Mouse (Mus musculus) cortical plate, adult 2 months (tissue): ENCODE measurements at regions not wholly inside any gene's neighbourhood (a gene's known extent, or its start where the extent isn't known, plus 50 kb on each side); places are given as distances from the start of the nearest gene placed in this dataset.

Experiments
- H3K27ac ChIP-seq: fragments of 200-500 bp; 2 replicates; pipeline ENCODE4 v1.5.1; 2012; ENCODE audit warnings: low read length, control low read depth, inconsistent platforms; ENCODE audit not compliant: insufficient read depth
- H3K4me1 ChIP-seq: fragments of 200-500 bp; 2 replicates; pipeline ENCODE4 v1.6.1; 2011; ENCODE audit warnings: low read length; ENCODE audit not compliant: control insufficient read depth, insufficient read depth
- H3K4me3 ChIP-seq: fragments of 200-500 bp; 2 replicates; pipeline ENCODE4 v1.5.1; 2011; ENCODE audit warnings: mild to moderate bottlenecking, low read length, control low read depth; ENCODE audit not compliant: insufficient read depth
- CTCF ChIP-seq: fragments of 200-500 bp; IDR thresholded peaks from 2 replicates; pipeline ENCODE4 v1.5.1; 2011; ENCODE audit warnings: mild to moderate bottlenecking, control low read depth, low read length; ENCODE audit not compliant: insufficient read depth; ENCODE audit errors: extremely low read depth
- POLR2A ChIP-seq: fragments of 200-500 bp; IDR thresholded peaks from 2 replicates; pipeline ENCODE4 v1.6.1; 2011; ENCODE audit warnings: mild to moderate bottlenecking, low read length, control low read depth; ENCODE audit not compliant: insufficient read depth; ENCODE audit errors: extremely low read depth

DNA sequence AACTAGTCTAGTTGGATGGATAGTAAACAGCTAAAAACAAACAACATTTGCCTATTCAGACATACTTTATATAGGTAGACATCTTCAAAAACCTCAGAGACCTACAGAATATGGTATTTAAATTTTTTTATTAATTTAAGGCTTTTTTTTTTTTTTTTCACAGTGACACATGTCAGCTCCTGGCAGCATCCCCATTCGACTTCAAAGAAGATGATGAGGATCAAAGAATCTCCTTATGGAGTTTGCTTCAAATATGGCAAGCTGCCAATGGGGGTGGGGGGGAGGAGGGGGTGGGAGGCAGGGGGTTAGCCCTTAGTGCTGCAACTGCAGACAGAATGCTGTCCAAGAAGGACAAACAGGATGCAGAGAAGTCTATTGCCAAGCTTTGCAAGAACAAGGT is 135.8 kb upstream of the Syt13 start:
- TF ChIP-seq POLR2A (no peak), CTCF (no peak)
- Histone ChIP-seq H3K4me3 (no peak overlapping the region), H3K4me1 (no peaks in the 10 kb centered on the region), H3K27ac (no peak overlapping the region)

DNA sequence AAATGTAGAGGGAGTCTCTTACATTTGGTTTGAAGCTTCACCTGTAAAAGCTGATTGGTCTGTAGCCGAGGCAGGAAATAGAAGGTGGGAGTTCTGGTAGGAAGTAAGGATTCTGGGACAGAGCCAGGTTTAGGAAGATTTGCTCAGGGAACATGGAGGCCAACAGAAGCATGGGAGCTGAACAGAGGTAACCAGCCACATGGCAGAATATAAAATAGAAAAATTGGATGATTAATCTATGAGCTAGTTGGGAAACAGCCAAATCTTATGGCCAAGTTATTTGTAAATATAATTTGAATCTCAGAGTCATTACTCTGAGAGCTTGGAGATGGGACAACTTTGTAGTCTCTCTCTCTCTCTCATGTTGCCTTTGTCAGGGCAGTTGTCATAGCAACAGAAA is 134.9 kb upstream of the Syt13 start:
- Histone ChIP-seq H3K27ac (no peak overlapping the region), H3K4me1 (no peaks in the 10 kb centered on the region), H3K4me3 (no peak overlapping the region)
- TF ChIP-seq POLR2A (no peak), CTCF (no peak)

DNA sequence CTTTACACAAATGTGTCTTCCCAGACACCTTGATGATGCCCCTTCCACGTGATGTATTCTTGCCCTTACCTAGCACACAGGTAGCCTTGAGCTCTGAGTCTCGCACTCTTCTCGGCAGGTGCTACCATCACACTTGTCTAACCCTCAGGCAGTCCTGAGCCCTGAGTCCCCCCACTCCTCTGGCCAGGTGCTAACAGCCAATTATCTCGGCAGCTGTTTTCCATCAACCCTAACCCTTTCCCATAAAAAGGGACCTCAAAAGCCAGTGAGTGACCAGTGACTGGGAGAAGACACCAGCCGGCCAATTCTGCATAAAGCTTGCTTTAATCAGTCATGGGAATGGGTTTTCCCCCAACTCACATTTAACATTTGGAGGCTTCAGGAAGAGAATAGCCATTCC is 133.4 kb upstream of the Syt13 start:
- TF ChIP-seq CTCF (no peak), POLR2A (no peak)
- Histone ChIP-seq H3K27ac (no peak overlapping the region), H3K4me1 (no peaks in the 10 kb centered on the region), H3K4me3 (no peak overlapping the region)

DNA sequence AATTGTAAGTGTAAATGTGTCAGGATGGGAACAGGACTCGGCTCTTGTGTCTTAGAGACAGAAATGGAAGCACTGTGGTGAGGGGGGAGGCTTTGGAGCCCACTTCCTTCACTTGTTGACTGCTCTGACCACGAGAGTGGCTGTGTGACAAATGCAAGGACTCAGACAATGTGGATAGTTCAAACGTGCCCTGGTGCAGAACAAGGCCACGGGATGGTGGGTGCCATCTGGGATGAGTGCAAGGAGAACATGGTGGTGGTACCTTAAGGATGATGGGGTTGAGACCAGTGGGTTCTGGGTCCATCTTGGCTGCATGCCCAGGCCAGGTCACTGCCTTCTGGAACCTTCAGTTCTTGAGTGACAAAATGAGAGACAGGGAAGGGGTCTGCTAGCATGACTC is 132.3 kb upstream of the Syt13 start:
- no peaks in the 10 kb centered on the region for H3K4me1 ChIP-seq
- TF ChIP-seq POLR2A (no peak), CTCF (no peak)

DNA sequence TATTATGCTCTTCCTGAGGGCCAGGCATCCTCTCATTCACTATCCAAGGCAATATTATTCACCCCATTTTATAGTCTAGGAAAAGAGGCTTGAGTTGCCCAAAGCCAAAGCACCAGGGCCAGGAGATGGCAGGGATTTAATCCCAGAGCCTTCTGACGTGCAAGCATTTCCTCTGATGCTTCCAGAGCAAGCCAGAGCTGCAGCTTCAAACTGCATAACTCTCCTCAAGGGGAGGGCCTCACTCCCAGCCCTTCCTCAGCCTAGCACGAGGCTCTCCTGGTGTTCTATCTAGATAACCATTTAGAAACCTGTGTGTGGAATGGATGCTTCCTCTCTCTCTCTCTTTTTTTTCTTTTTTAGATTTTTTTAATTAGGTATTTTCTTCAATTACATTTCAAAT is 130.0 kb upstream of the Syt13 start:
- Histone ChIP-seq H3K4me3 (no peak overlapping the region), H3K4me1 (0 out of 2 replicates have a peak, but pooled peaks cover 1% of the 10 kb centered on the region), H3K27ac (no peak overlapping the region)
- TF ChIP-seq CTCF: no peak
- TF ChIP-seq POLR2A: no peak

More for the DNA sequence above, 132.3 kb upstream of the Syt13 start:
- Histone ChIP-seq H3K4me3 (no peak overlapping the region), H3K27ac (no peak overlapping the region)

DNA sequence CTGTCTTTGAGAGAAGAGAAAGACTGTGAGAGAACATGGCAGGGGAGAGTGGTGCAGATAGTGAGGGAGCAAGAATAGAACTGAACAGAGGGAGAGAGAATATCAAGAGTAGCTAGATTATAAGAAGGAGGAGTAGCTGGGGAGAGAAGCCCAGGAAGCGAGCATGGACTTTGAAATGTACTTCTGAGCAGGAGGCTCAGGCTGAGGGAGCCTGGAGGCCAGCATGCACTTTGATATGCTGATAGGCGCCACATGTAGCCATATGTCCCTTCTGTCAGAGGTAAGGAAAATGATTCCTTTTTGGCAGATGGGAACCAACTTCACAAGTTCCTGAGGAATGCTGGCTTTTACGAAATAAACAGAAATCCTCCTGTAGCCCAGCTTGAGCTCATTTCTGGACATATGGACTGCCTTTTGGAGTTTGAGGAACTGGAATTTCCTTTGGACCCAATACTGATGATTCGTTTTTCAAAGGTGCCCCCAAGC is 126.9 kb upstream of the Syt13 start:
- peaks cover 5% of the 10 kb centered on the region for H3K4me1 ChIP-seq
- no peak overlapping the region; the same call in 1 of the 2 replicates for H3K27ac ChIP-seq
- TF ChIP-seq POLR2A (no peak), CTCF (no peak)
- H3K4me3 ChIP-seq: no peak overlapping the region

DNA sequence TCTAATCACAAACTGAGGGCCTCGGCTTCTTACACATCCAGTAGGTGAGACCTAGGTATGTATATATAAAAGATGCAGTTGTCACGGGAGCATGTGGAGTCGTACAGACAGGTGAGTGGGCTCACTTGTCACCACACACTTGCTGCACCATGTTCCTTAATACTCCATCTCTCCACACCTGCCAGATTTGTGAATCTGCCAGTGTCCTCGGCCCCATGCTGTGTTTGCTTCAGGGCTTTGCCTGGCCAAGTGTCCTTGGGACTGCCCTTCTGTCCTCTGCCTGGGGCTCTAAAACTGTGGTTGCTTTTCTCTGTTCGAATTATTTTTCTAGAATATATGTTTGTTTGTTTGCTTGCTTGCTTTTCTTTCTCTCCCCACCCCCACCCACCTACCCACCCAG is 126.0 kb upstream of the Syt13 start:
- no peak overlapping the region for H3K27ac ChIP-seq
- no peak for TF ChIP-seq POLR2A
- no peak for TF ChIP-seq CTCF
- H3K4me1 ChIP-seq: peaks cover 5% of the 10 kb centered on the region
- H3K4me3 ChIP-seq: no peak overlapping the region

DNA sequence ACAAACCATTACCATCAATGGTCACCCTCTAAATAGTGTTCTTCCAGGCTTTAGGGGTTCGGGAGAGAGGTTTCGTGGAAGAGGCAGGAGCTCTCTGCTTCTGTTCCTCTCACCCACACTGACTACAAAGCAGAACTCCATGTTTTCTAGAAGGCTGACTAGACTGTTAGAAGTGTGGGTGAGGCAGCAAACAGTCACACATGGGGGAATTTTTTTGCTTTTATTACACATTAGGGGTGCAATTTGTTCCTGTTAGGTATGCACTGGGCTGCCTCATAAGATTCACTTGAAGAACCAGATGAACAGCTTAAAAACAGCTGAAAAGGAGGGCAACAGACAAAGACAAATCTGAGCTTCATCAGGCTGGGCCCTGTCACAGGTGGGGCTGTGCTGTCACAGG is 124.5 kb upstream of the Syt13 start:
- Histone ChIP-seq H3K4me1 (peaks cover 5% of the 10 kb centered on the region), H3K4me3 (no peak overlapping the region), H3K27ac (no peak overlapping the region)
- TF ChIP-seq CTCF (no peak), POLR2A (no peak)

DNA sequence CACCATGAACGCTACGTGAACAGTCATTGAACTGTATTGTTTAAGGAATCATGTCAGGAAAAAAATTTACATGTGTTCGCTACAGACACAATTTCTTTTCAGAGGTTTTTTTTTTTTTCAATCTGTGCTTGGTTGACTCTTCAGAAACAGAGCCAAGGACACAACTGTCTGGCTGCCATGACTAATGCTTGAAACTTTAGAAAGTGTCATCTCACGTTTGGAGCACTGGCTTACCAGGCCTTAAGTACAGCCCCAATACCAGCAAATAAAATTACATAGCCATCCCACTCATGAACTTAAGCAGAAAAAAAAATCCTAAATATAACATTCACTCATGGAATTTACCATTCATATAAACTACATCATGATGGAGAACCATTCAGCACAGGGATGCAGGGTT is 115.1 kb upstream of the Syt13 start:
- H3K4me3 ChIP-seq: no peak overlapping the region
- H3K4me1 ChIP-seq: no peaks in the 10 kb centered on the region
- TF ChIP-seq POLR2A: no peak
- no peak for TF ChIP-seq CTCF
- no peak overlapping the region for H3K27ac ChIP-seq

DNA sequence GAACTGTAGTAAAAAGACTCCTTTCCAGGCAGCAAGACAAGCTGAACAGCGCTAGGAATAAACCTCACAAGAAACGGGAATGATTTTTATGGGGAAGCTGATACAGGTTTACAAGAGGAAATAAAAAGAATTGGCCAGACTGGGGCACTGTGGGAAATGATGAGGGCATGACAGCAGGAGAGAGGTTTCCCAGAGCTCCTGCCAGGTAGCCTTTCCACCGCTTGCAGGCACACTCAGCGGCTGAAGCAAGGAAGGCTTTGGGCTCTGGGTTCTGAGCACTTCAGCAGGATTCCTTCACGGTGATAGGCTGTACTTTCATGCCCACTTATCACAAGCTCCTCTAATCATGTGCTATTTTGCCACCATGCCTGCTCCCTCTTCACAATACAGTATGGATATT is 114.2 kb upstream of the Syt13 start:
- no peak overlapping the region for H3K27ac ChIP-seq
- H3K4me1 ChIP-seq: no peaks in the 10 kb centered on the region
- no peak for TF ChIP-seq POLR2A
- no peak for TF ChIP-seq CTCF
- H3K4me3 ChIP-seq: no peak overlapping the region
